Mouse (Mus musculus) right cerebral cortex, adult 18-20 months (tissue): ENCODE measurements at regions not wholly inside any gene's neighbourhood (a gene's known extent, or its start where the extent isn't known, plus 50 kb on each side); places are given as distances from the start of the nearest gene placed in this dataset.

ENCODE experiments used
- DNase-seq: peaks from one replicate; pipeline ENCODE4 v3.0.0; 2022; ENCODE audit warnings: mixed read lengths

GRCm38 (mm10) chr1:61331906-61332305, 306.7 kb upstream of the Pard3b start:
- no peak for DNase-seq

GRCm38 (mm10) chr1:61336367-61336766, 302.3 kb upstream of the Pard3b start:
- no peak for DNase-seq

GRCm38 (mm10) chr1:61352921-61353320, 285.7 kb upstream of the Pard3b start:
- DNase-seq: no peak

DNA sequence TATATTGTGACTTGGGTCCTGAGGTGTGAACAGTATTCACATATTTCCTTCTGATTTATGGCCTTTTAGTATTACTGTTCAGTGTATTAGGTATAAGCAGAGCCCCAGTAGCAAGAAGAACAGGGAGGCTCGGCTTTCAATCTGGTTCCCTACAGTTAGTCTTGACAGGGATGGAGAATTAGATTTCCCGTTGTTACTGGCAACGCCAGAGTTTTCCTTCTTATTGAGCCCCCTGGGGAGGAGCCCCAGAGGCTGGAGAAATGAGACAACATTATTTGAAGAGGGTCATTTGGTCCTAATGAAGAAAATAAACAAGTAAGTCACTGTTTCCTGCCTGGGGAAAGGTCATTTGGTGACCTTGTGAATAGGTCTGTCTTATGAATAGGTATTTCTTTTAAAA, 285.1 kb upstream of the Pard3b start:
- DNase-seq: no peak

- no peak for DNase-seq
Measured at GRCm38 (mm10) chr1:61355241-61355640, 283.4 kb upstream of the Pard3b start.

DNA sequence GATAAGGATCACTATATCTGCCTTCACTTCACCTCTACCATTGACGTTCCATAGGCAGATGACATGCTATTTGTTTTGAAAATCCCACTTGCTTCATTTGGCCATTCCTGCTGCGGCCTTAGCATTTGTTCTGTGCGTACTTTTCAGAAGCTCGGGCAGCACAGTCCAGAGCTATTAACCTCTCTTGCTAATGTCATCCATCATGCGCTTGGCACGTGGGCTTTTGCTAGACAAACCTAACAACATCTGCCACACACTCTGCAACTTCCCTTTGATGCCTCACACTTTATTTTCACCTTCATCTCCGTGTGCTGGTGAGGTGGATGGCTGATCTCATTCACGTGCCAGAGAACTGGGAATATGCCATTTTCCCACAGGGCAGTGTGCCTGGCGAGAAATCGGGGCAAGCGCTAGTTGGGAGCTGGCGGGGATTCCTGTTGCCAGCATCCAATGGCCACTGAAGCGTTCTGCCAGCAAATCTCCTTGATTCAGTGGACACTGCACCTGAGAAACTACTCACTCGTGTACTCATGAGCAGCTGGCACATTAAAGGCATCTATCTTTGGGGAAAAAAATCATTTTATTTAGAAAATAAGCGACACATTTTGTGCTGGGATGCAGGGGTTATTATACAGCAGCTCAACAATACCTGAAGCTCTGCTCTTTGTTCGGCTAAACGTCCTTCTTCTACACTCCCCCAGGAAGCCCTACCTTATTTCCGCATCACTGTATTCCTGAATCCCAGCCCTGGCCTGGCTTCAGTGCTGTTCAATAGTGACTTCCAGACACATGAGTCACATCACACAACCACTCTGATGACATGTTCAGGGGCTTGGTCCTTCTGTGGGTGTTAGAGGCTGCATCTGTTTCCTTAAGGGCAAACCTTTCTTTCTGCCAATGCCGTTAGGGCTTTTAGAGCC, 279.4 kb upstream of the Pard3b start:
- no peak for DNase-seq

DNA sequence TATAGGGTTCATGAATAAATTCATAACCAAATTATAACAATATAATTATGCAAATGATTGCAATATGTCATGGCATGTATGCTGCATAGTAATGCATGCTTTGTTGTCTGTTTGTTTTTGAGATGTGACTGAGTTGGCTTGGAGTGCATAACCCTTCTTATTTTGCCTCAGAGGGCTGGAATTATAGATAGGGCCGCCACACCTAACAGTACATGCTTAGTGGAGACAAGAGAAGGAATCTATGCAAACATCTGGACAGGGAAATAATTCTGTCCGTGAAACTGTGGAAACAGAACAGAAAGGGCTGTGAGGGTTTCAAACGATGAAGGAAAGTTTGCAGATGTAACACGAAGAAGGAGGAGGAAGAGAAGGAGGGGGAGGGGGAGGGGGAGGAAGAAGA, 266.0 kb upstream of the Pard3b start:
- DNase-seq: no peak

DNA sequence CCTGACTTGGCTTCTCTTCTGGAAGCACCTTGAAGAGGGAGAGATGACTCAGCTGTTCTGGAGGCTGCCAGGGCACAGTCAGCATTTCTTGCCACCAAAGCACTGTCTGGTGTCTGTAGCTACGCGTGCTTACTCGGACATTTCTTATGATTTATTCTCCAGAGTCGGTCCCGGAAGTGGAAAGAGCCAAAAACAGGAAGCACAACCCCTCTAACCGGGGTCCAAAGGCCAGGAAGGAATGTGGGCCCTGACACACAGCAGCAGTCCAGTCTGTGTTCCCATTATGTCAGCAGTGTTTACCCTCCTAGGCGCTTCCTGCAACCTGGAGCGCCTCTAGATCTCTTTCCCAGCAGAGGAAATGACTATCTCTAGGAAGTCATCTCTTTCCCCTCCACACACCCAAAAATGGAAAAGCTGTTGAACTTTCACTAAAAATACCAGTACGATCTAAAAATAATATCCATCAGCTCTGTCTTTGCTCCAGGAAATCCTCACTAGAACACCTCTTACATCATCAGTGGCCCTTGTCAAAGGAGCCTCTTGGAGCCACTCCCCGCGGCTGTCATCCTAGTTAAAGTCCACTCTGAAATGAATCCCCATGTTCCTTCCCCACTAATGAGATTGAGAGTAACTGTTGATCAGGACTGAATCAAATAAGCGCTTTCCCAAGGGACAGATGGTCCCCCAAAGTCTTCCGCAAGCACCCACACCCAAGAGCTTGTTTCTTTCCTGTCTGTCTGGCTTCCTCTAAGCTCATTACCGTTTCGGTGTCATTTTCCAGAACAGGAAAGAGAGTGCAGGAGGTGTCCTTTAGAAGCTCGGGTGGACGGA, 264.7 kb upstream of the Pard3b start:
- DNase-seq: no peak

GRCm38 (mm10) chr1:61376417-61376816, 262.2 kb upstream of the Pard3b start:
- DNase-seq: no peak

- DNase-seq: peak; percentile 62
Measured at GRCm38 (mm10) chr1:61377070-61377469, 261.6 kb upstream of the Pard3b start.

DNA sequence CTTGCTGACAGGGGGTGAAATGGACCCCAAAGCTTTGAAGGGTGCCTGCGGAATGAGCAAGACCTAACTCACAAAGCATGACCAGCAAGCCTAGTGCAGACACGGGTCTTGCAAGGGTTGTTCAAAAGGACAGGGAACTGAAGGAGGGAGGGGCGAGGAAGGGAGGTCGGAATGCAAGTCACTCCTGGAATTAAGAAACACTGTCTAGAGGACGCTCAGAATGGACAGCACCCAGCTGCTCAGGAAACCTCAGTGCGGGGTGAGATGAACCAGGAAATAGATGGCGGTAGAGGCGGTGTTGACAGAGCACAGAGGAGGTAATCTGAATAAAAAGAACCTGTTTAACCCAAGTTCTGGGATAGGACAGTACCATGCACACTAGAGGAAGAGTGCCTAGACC, 260.4 kb upstream of the Pard3b start:
- DNase-seq: no peak

GRCm38 (mm10) chr1:61379771-61380517, 258.7 kb upstream of the Pard3b start:
- DNase-seq: no peak

DNA sequence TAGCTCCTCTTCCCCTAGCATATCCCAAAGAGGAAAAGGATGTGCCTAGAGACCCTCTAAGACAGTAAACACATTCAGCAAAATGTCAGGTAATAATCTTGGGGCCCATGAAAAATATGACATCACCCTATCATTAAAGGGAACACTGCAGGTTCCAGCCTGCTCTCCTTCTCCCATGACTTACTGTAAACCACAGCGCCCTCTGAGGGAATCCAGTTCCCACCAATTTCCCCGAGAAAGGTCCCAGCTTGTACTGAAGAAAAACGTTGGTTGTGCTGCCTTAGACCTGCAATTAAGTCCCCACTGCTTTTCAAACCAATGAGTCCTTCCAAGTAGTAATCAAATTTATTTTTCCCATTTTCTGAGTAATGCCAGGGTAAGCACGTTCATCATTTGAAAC, 251.0 kb upstream of the Pard3b start:
- no peak for DNase-seq

DNA sequence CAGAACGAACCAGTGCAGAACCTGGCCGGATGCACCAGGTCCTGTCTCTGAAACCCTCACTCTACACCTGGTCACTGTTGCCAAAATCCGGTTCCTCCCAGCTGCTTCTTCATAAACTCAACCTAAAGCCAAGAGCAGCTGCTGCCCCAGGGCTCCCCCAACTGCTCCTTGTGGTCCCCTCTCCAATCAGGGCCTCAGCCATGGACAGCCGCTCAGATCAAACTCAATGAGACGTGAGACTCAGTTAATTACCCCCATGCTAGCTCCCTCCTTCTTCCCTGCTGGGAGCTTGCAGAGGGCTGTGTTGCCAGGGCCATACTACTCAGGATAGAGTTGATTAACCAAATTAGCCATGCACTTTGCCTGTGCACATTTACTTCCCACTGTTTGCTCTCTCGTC, 240.8 kb upstream of the Pard3b start:
- no peak for DNase-seq

GRCm38 (mm10) chr1:61402339-61402738, 236.3 kb upstream of the Pard3b start:
- DNase-seq: no peak

DNA sequence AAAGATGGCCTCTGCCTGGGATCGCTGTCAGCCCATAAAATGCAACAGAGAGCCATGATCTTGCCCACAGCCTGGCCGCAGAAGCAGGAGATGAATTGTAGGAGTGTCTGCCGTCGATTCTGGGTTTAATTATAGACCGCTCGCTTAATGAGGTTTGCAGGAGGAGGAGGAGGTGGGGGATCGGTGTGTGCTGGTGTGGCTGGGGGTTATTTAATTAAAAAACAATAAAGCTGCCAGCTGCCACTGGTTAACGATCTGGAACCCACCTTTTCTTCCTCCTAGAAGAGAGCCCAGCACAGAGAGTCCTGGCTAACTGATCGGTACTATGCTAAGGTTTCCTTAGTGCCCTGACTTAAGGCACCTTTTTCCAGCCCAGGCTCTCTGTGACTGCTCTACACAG, 231.4 kb upstream of the Pard3b start:
- DNase-seq: no peak

GRCm38 (mm10) chr1:61414772-61415171, 223.9 kb upstream of the Pard3b start:
- no peak for DNase-seq

DNA sequence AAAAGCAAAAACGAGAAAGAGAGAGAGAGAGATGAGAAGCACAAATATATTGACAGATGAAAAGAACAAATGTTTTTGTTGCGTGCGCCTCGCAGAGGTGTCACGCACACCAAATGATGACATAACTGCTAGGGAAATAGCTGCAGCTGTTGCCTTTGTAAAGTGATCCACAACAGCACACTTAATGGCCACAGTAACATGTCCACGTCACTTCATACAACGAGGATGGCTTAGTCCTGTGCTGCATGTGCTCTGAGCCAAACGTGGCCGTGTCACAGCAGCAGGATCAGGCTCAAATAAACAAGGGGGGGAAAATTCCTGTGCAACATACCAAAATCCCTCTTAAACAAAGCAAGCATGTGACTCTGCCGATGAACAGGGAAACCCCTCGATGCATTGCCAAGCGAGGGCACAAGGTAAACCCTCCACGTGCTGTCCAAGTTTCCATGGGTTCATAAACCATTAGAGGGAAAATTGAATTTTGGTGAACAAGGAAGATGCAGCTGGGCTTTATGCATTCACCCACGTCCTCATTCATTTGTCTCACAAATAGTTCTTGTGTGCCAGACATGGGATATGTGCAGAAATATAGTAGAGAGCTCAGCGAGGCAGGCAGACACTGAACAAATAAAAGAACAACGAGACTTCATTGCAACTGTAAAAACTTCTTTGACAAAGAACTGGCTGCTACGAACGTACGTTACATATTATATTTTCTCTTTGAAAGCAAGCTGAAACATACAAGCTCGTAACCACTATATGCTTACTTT, 223.0 kb upstream of the Pard3b start:
- no peak for DNase-seq

- DNase-seq: no peak
Measured at GRCm38 (mm10) chr1:61418396-61418795, 220.2 kb upstream of the Pard3b start.

DNA sequence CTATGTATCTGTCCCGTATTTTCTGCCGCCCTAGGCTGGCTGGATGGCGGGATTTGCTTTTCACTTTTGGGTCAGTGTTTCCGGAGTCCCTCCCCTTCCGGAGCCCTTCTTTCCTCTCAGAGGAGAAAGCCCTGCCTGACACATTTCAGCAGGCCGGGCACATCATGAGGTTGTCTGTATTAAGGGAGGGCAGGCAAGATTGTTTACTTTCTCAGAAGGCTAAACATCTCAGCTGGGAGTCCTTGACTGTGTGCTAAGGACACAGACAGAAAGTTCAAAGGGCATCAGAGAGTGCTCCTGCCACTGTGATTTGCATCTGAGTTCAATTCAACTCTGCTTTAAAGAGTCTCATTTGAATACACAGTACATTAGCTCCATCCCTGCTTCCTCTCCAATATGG, 218.8 kb upstream of the Pard3b start:
- no peak for DNase-seq

GRCm38 (mm10) chr1:61423253-61423652, 215.4 kb upstream of the Pard3b start:
- DNase-seq: no peak

GRCm38 (mm10) chr1:61428706-61429501, 209.7 kb upstream of the Pard3b start:
- DNase-seq: no peak
